Mouse (Mus musculus) brain, embryonic 14.5 days (tissue): ENCODE measurements around the gene Myo1h. TPM values are rescaled to one million over a fixed set of nuclear protein-coding genes. Genes with fewer than 3 reads are reported as not detected.

ENCODE experiments used
- DNase-seq: peaks from one replicate; pipeline ENCODE4 v3.0.0-alpha.2; 2011; ENCODE audit warnings: low read depth
- CTCF ChIP-seq: fragments of 200-500 bp; IDR thresholded peaks from 2 replicates; pipeline ENCODE4 v1.5.1; 2012; ENCODE audit warnings: inconsistent platforms, mild to moderate bottlenecking, moderate library complexity, borderline replicate concordance; ENCODE audit not compliant: insufficient read depth, insufficient read length; ENCODE audit errors: extremely low read depth
- POLR2A ChIP-seq: fragments of 200-500 bp; IDR thresholded peaks from 2 replicates; pipeline ENCODE4 v1.6.1; 2012; ENCODE audit warnings: mild to moderate bottlenecking, inconsistent platforms, borderline replicate concordance; ENCODE audit not compliant: poor library complexity, insufficient read depth, insufficient read length, severe bottlenecking; ENCODE audit errors: extremely low read depth
- polyA plus RNA-seq: library from polyadenylated mRNA; depleted of rRNA; stranded (reverse); fragments of >200 nt; gene quantifications from 2 replicates; pipeline ENCODE4 v1.2.3, GENCODE M21; 2012

The Myo1h gene
- polyA plus RNA-seq, 1 experiment: 0.37 TPM

- TF ChIP-seq CTCF (no peak), POLR2A (no peak)
- DNase-seq: no peak
These were observed 13.6 kb upstream of the Myo1h start for GRCm38 (mm10) chr5:114275339-114275738.

DNA sequence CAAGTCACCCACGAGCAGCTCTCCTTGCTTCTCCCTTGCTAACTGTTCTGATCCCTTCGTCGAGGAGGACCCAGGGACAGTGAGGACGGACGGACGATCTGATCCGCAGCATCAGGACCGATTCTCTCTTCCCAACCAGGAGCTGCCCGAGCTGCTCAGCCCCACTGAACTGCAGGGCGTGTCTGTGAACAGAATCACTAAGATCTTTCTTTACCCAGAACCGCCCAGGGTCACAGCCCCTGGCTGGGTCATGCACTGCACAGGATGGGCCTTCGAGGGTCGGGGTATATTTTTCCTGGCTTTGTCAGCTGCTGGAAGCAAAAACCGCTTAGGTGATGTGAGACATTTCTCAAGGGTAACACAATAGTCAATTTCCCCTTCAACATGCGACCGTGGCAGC, 13.0 kb upstream of the Myo1h start:
- DNase-seq: no peak
- TF ChIP-seq POLR2A: no peak
- no peak for TF ChIP-seq CTCF

- peak; percentile 84 for DNase-seq
- no peak for TF ChIP-seq POLR2A
- no peak for TF ChIP-seq CTCF
These were observed 9.4 kb upstream of the Myo1h start for GRCm38 (mm10) chr5:114279382-114280143.

DNA sequence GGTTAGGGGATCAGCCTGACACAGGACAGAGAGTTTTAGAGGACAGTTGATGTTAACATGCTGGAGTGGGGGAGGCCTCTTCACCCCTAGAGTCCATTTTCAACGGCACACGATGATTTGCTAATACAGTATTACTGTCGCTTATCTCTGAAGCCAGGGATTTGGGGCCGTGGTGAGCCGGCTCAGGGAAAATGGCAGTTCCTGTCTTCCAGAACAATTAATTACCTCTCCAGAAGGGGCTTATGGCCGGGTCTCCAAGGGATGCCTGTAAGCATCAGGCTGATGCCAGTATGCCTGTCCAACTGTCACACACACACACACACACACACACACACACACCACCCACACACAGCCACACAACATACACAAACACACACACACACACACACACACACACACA, 6.6 kb upstream of the Myo1h start:
- TF ChIP-seq POLR2A: no peak
- TF ChIP-seq CTCF: no peak
- DNase-seq: peak; percentile 68

GRCm38 (mm10) chr5:114284604-114285397, 4.2 kb upstream of the Myo1h start:
- DNase-seq: peak; percentile 90
- TF ChIP-seq POLR2A (no peak), CTCF (no peak)

GRCm38 (mm10) chr5:114285398-114285700, 3.6 kb upstream of the Myo1h start:
- TF ChIP-seq POLR2A: no peak
- no peak for TF ChIP-seq CTCF
- no peak for DNase-seq

DNA sequence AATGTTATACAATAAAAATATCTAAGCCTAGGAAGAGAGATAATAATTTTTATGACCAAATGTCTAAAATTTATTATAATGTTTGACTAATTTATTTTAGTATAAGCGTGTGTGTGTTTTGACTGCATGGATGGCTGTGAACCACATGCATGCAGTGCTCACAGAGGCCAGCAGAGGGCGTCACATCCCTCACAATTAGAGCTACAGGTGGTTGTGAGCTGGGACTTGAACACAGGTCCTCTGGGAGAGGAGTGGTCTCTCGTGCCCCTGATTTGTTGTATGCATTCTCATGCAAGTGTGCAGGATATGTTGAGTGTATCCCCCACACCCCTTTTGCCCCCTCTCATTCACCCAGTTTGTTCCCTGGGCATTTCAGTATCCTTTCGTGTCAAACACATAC, 2.9 kb upstream of the Myo1h start:
- no peak for DNase-seq
- no peak for TF ChIP-seq POLR2A
- peak; percentile 55 for TF ChIP-seq CTCF

GRCm38 (mm10) chr5:114286872-114287571, 1.9 kb upstream of the Myo1h start:
- no peak for DNase-seq

DNA sequence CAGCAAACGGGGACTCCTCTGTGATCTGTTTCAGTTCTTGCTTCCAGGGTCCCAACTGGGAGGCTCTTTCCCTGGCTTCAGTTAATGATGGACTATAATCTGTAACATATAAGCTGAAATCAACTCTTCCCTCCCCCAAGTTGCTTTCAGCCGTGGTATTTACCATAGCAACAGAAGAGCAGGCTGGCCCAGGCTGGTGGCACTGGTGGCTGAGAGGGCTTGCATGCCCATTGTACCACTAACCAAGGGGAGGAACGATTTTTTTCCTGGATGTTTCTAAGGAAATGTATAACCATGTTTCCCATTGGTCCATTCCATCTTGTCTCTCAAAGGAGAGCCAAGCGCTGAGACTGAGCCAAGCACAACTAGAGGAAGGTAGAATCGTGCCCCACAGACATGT, 570 bp upstream of the Myo1h start:
- no peak for DNase-seq
- TF ChIP-seq CTCF (no peak), POLR2A (no peak)

More at GRCm38 (mm10) chr5:114286872-114287571, 1.9 kb upstream of the Myo1h start:
- no peak for TF ChIP-seq CTCF
- no peak for TF ChIP-seq POLR2A

GRCm38 (mm10) chr5:114290004-114290403, 1.0 kb downstream of the Myo1h start:
- peak; percentile 79 for DNase-seq
- TF ChIP-seq POLR2A: no peak
- TF ChIP-seq CTCF: no peak
